24 mouse cellular contexts compared by ENCODE assay signal in the genomic region with DNA sequence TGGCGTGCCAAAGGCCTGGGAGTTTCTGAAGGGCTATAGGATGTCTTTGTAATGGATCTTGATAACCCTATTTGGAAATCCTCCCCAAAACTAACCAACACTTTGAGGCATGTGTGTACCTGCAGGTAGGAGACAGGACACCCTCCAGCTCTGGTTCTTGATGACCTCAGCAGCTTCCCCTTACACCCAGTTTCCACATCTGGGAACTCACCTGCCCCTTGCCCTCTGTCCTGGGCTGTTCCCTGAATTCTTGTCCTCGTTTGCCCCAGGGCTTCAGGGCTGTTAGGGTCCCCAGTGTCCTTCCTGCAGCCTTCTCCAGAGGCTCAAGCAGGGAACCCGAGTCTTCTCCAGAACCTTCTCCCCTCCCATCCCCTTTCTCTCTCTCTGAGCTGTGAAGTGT. TPM values are rescaled to one million over a fixed set of nuclear protein-coding genes. Genes with fewer than 3 reads are reported as not detected.
DNase-seq lines count a peak whose midpoint lies in the region; ATAC-seq and TF ChIP-seq lines count a peak whose summit lies in the region.
"Had no signal": no experiment of that assay in that cellular context is flagged by ENCODE, and none has a peak within 500 bp of the region (broad histone marks: within the 10 kb centered on the region; RNA-seq: fewer than 3 reads in every experiment).

No protein-coding gene starts in this region.

- TF ChIP-seq CTCF in intestine, postnatal 0 days (IDR thresholded peaks at IDR 0.05; ENCODE audit: low read depth), result no peak

- H3K27ac ChIP-seq in intestine, embryonic 16.5 days (ENCODE audit: low read length), result no peak overlapping the region
- no peak overlapping the region for H3K27ac ChIP-seq in intestine, embryonic 15.5 days
- no peak overlapping the region for H3K27ac ChIP-seq in kidney, embryonic 15.5 days
- peak overlapping the region; percentile 79 for H3K27ac ChIP-seq in intestine, postnatal 0 days (ENCODE audit: low read depth, low read length)
- H3K27ac ChIP-seq: embryonic facial prominence, embryonic 13.5 days; forebrain, embryonic 13.5 days; heart, adult 2 months; heart, embryonic 15.5 days had no signal

- H3K36me3 ChIP-seq in intestine, embryonic 16.5 days (ENCODE audit: control insufficient read depth, insufficient read depth, low read length), result no peaks in the 10 kb centered on the region
- H3K36me3 ChIP-seq in intestine, embryonic 15.5 days, result no peaks in the 10 kb centered on the region
- H3K36me3 ChIP-seq in kidney, embryonic 15.5 days, result no peaks in the 10 kb centered on the region
- no peaks in the 10 kb centered on the region for H3K36me3 ChIP-seq in intestine, postnatal 0 days (ENCODE audit: control insufficient read depth, insufficient read depth)
- H3K36me3 ChIP-seq: embryonic facial prominence, embryonic 13.5 days; G1E; heart, embryonic 15.5 days had no signal

- DNase-seq in kidney, adult 9 months, result peak; percentile 37
- peak; percentile 53 to 57 for DNase-seq in kidney, postnatal 36 days
- no peak for DNase-seq in layer of hippocampus, adult 9-10 months (ENCODE audit: low spot score)
- DNase-seq in neural tube, embryonic 10.5 days (ENCODE audit: extremely low spot score, low spot score), result no peak
- DNase-seq: adrenal gland, adult 8-10 months; B cell, adult 2 months; cerebellum, adult 11 months; cerebellum, adult 9-10 months; cerebellum, postnatal 36 days; forebrain, postnatal 0 days; gastrocnemius, postnatal 14 days; heart, adult 2 months; heart, postnatal 14 days had no signal

- no peak for ATAC-seq in intestine, embryonic 16.5 days
- ATAC-seq in intestine, embryonic 15.5 days, result no peak
- ATAC-seq in kidney, embryonic 15.5 days (replicated peaks; ENCODE audit: low FRiP score), result no peak
- ATAC-seq in intestine, postnatal 0 days, result no peak
- ATAC-seq: CD4-positive, CD25-positive, alpha-beta regulatory T cell, adult 4 months; forebrain, embryonic 13.5 days; forebrain, postnatal 0 days had no signal

- peaks cover 24% of the 10 kb centered on the region for H3K4me1 ChIP-seq in intestine, embryonic 16.5 days (ENCODE audit: control insufficient read depth, insufficient read depth, low read length)
- peaks cover 14% of the 10 kb centered on the region; the same call in 1 of the 2 replicates for H3K4me1 ChIP-seq in intestine, embryonic 15.5 days (replicated peaks)
- peaks cover 15% of the 10 kb centered on the region for H3K4me1 ChIP-seq in kidney, embryonic 15.5 days
- H3K4me1 ChIP-seq in intestine, postnatal 0 days (replicated peaks; ENCODE audit: control insufficient read depth, insufficient read depth, low read length), result no peaks in the 10 kb centered on the region

- 0 out of 2 replicates have a peak overlapping the region, but pooled peaks have one; percentile 4 for H3K9ac ChIP-seq in intestine, embryonic 16.5 days (ENCODE audit: low read depth, low read length)
- H3K9ac ChIP-seq in intestine, embryonic 15.5 days, result no peak overlapping the region
- H3K9ac ChIP-seq in kidney, embryonic 15.5 days, result no peak overlapping the region
- H3K9ac ChIP-seq in intestine, postnatal 0 days (ENCODE audit: low read depth, low read length), result no peak overlapping the region
- H3K9ac ChIP-seq: embryonic facial prominence, embryonic 13.5 days; forebrain, embryonic 13.5 days; forebrain, postnatal 0 days; heart, embryonic 15.5 days had no signal

- no peaks in the 10 kb centered on the region for H3K9me3 ChIP-seq in intestine, embryonic 16.5 days (ENCODE audit: control insufficient read depth, low read length)
- no peaks in the 10 kb centered on the region for H3K9me3 ChIP-seq in intestine, embryonic 15.5 days
- no peaks in the 10 kb centered on the region for H3K9me3 ChIP-seq in kidney, embryonic 15.5 days (replicated peaks)
- H3K9me3 ChIP-seq in intestine, postnatal 0 days (ENCODE audit: control insufficient read depth), result no peaks in the 10 kb centered on the region
- H3K9me3 ChIP-seq: embryonic facial prominence, embryonic 13.5 days; forebrain, embryonic 13.5 days; G1E; heart, embryonic 15.5 days had no signal

- no peak overlapping the region for H3K4me3 ChIP-seq in intestine, embryonic 16.5 days (ENCODE audit: low read length)
- H3K4me3 ChIP-seq in intestine, embryonic 15.5 days (replicated peaks), result no peak overlapping the region
- H3K4me3 ChIP-seq in kidney, embryonic 15.5 days (replicated peaks), result no peak overlapping the region
- H3K4me3 ChIP-seq in intestine, postnatal 0 days (ENCODE audit: low read depth, low read length), result no peak overlapping the region
- H3K4me3 ChIP-seq: embryonic facial prominence, embryonic 13.5 days; forebrain, embryonic 13.5 days; heart, adult 2 months; heart, embryonic 15.5 days had no signal

- H3K4me2 ChIP-seq in intestine, embryonic 16.5 days (ENCODE audit: low read depth, low read length), result no peak overlapping the region
- H3K4me2 ChIP-seq in intestine, embryonic 15.5 days (replicated peaks), result no peak overlapping the region
- H3K4me2 ChIP-seq in kidney, embryonic 15.5 days, result no peak overlapping the region
- H3K4me2 ChIP-seq in intestine, postnatal 0 days (replicated peaks; ENCODE audit: low read depth), result no peak overlapping the region
- H3K4me2 ChIP-seq: embryonic facial prominence, embryonic 13.5 days; forebrain, embryonic 13.5 days; heart, embryonic 11.5 days; heart, embryonic 15.5 days had no signal

- no peaks in the 10 kb centered on the region for H3K27me3 ChIP-seq in intestine, embryonic 16.5 days (replicated peaks; ENCODE audit: control insufficient read depth, insufficient read depth, low read length)
- H3K27me3 ChIP-seq in intestine, embryonic 15.5 days (replicated peaks), result no peaks in the 10 kb centered on the region
- H3K27me3 ChIP-seq in kidney, embryonic 15.5 days, result no peaks in the 10 kb centered on the region
- no peaks in the 10 kb centered on the region for H3K27me3 ChIP-seq in intestine, postnatal 0 days (replicated peaks; ENCODE audit: control insufficient read depth, insufficient read depth, low read length)
- H3K27me3 ChIP-seq: embryonic facial prominence, embryonic 13.5 days; forebrain, embryonic 13.5 days had no signal

- 54% methylated on average over 3 of the region's 3 CpGs for WGBS in intestine, embryonic 16.5 days
- 67% methylated on average over 3 of the region's 3 CpGs for WGBS in intestine, embryonic 15.5 days
- WGBS in kidney, embryonic 15.5 days, result 57% methylated on average over 3 of the region's 3 CpGs
- 63% methylated on average over 3 of the region's 3 CpGs for WGBS in intestine, postnatal 0 days

RNA-seq across cellular contexts. Expression of a gene that starts 3.4 kb away (rescaled TPM):
- 3.3 and 5.2 TPM in 2 replicates for polyA plus RNA-seq in intestine, embryonic 16.5 days (2015; fragmentation: Nextera tagmentation; extraction: Ambion mirVana)
- 1.5 and 1.9 TPM in 2 replicates for polyA plus RNA-seq in intestine, embryonic 15.5 days (2015; fragmentation: Nextera tagmentation; extraction: Ambion mirVana)
- 0.21 and 0.32 TPM in 2 replicates for polyA plus RNA-seq in kidney, embryonic 15.5 days (2015; fragmentation: Nextera tagmentation; extraction: Ambion mirVana)
- 59.7 and 67.4 TPM in 2 replicates for polyA plus RNA-seq in intestine, postnatal 0 days (2015; fragmentation: Nextera tagmentation; extraction: Ambion mirVana)
- polyA plus RNA-seq: brain, embryonic 14.5 days; CD4-positive, CD25-positive, alpha-beta regulatory T cell, adult 4 months; embryonic facial prominence, embryonic 13.5 days; forebrain, embryonic 13.5 days; forebrain, postnatal 0 days; G1E; heart, adult 2 months; heart, embryonic 11.5 days; heart, embryonic 15.5 days had no signal

RNA-seq across cellular contexts. Expression of a gene that starts 10.6 kb away (rescaled TPM):
- polyA plus RNA-seq in intestine, embryonic 16.5 days (2015; fragmentation: Nextera tagmentation; extraction: Ambion mirVana), result 84.5 and 88.5 TPM in 2 replicates
- polyA plus RNA-seq in intestine, embryonic 15.5 days (2015; fragmentation: Nextera tagmentation; extraction: Ambion mirVana), result 69.3 and 76.8 TPM in 2 replicates
- 51.6 and 54.7 TPM in 2 replicates for polyA plus RNA-seq in kidney, embryonic 15.5 days (2015; fragmentation: Nextera tagmentation; extraction: Ambion mirVana)
- 127 and 147 TPM in 2 replicates for polyA plus RNA-seq in intestine, postnatal 0 days (2015; fragmentation: Nextera tagmentation; extraction: Ambion mirVana)

RNA-seq across cellular contexts. Expression of a gene that starts 50.1 kb away (rescaled TPM):
- 22.6 and 26.7 TPM in 2 replicates for polyA plus RNA-seq in intestine, embryonic 16.5 days (2015; fragmentation: Nextera tagmentation; extraction: Ambion mirVana)
- polyA plus RNA-seq in intestine, embryonic 15.5 days (2015; fragmentation: Nextera tagmentation; extraction: Ambion mirVana), result 29.4 and 31.9 TPM in 2 replicates
- polyA plus RNA-seq in kidney, embryonic 15.5 days (2015; fragmentation: Nextera tagmentation; extraction: Ambion mirVana), result 40.4 and 40.8 TPM in 2 replicates
- polyA plus RNA-seq in intestine, postnatal 0 days (2015; fragmentation: Nextera tagmentation; extraction: Ambion mirVana), result 25.5 and 27.0 TPM in 2 replicates

RNA-seq across cellular contexts. Expression of a gene that starts 50.2 kb away (rescaled TPM):
- polyA plus RNA-seq in intestine, embryonic 16.5 days (2015; fragmentation: Nextera tagmentation; extraction: Ambion mirVana), result 48.3 and 49.6 TPM in 2 replicates
- polyA plus RNA-seq in intestine, embryonic 15.5 days (2015; fragmentation: Nextera tagmentation; extraction: Ambion mirVana), result 53.5 TPM in 2 replicates
- polyA plus RNA-seq in kidney, embryonic 15.5 days (2015; fragmentation: Nextera tagmentation; extraction: Ambion mirVana), result 97.1 and 99.9 TPM in 2 replicates
- 27.7 and 29.5 TPM in 2 replicates for polyA plus RNA-seq in intestine, postnatal 0 days (2015; fragmentation: Nextera tagmentation; extraction: Ambion mirVana)

Comparison
In these comparisons a context has a peak if more than half of its experiments do, and no peak if none do; other contexts are left out.
1. DNase-seq: peak in kidney, adult 9 months (single experiment) and kidney, postnatal 36 days (2 of 2); none in layer of hippocampus, adult 9-10 months (single experiment) and neural tube, embryonic 10.5 days (single experiment).